Mouse (Mus musculus) ES-E14 (cell line): ENCODE data around the gene Utp18. TPM values are rescaled to one million over a fixed set of nuclear protein-coding genes. Genes with fewer than 3 reads are reported as not detected.

ENCODE experiments used
- DNase-seq: peaks from one replicate; pipeline ENCODE4 v3.0.0-alpha.2; 2013; ENCODE audit warnings: low read depth, low spot score
- H3K27ac ChIP-seq: 2 replicates; pipeline ENCODE4 v1.5.1; 2012; ENCODE audit warnings: low read depth, mild to moderate bottlenecking, low read length, moderate library complexity, mixed read lengths; ENCODE audit not compliant: poor library complexity, insufficient read depth, severe bottlenecking
- H3K36me3 ChIP-seq: 2 replicates; pipeline ENCODE4 v1.6.1; 2012; ENCODE audit warnings: mild to moderate bottlenecking, low read length, moderate library complexity, mixed read lengths; ENCODE audit not compliant: control insufficient read depth, poor library complexity, insufficient read depth, severe bottlenecking
- H3K4me1 ChIP-seq, 2 experiments: fragments of 150-350 bp in 1 of 2; sonication (generic) in 1 of 2; 2 replicates each; pipeline ENCODE4 v1.6.1; 2012; ENCODE audit warnings: low read length in 2 of 2, mild to moderate bottlenecking in 1 of 2, mixed read lengths in 1 of 2; ENCODE audit not compliant: control insufficient read depth in 2 of 2, insufficient read depth in 2 of 2, poor library complexity in 1 of 2
- H3K4me3 ChIP-seq, 2 experiments: fragments of 150-350 bp in 1 of 2; sonication (generic) in 1 of 2; 2 replicates each; pipeline ENCODE4 v1.5.1; 2012; ENCODE audit warnings: low read length in 2 of 2, low read depth in 1 of 2, mild to moderate bottlenecking in 1 of 2, mixed read lengths in 1 of 2; ENCODE audit not compliant: insufficient read depth in 1 of 2, poor library complexity in 1 of 2, severe bottlenecking in 1 of 2
- H3K9ac ChIP-seq: 2 replicates; pipeline ENCODE4 v1.6.1; 2012; ENCODE audit warnings: low read depth, mild to moderate bottlenecking, low read length, mixed read lengths; ENCODE audit not compliant: poor library complexity, insufficient read depth, severe bottlenecking
- H3K9me3 ChIP-seq: fragments of 150-350 bp; sonication (generic); 2 replicates; pipeline ENCODE4 v1.6.1; 2012; ENCODE audit warnings: low read depth, mild to moderate bottlenecking, low read length; ENCODE audit not compliant: control insufficient read depth, insufficient read depth
- CHD2 ChIP-seq: IDR thresholded peaks from 2 replicates; pipeline ENCODE4 v1.6.1; 2014; ENCODE audit warnings: mild to moderate bottlenecking, low read depth, low read length, inconsistent platforms
- HCFC1 ChIP-seq: IDR thresholded peaks from 2 replicates; pipeline ENCODE4 v1.6.1; 2012; ENCODE audit warnings: low read length, inconsistent platforms, borderline replicate concordance; ENCODE audit not compliant: insufficient read depth
- MAFK ChIP-seq: IDR thresholded peaks from 2 replicates; pipeline ENCODE4 v1.6.1; 2014; ENCODE audit warnings: mild to moderate bottlenecking, low read depth, low read length, inconsistent platforms; ENCODE audit not compliant: insufficient read depth
- ZC3H11A ChIP-seq: IDR thresholded peaks from 2 replicates; pipeline ENCODE4 v1.6.1; 2012; ENCODE audit warnings: low read depth, mild to moderate bottlenecking, inconsistent platforms, low read length, borderline replicate concordance
- ZNF384 ChIP-seq: IDR thresholded peaks from 2 replicates; pipeline ENCODE4 v1.6.1; 2012; ENCODE audit warnings: low read depth, low read length, inconsistent platforms
- in situ Hi-C, 2 experiments: fragments of 600-800 bp; cut with MboI; formaldehyde crosslinking; loops; one replicate each; pipeline ENCODE4 v1.15.1; 2025; ENCODE audit warnings: low sequenced_read_pairs in 2 of 2, inconsistent platforms in 1 of 2; ENCODE audit not compliant: unreplicated experiment in 2 of 2
- total RNA-seq: library from RNA; depleted of rRNA; stranded (reverse); fragments of 300-350 nt; gene quantifications from 2 replicates; pipeline ENCODE4 v1.2.3, GENCODE M21; 2012; rRNA removed

Gene Utp18
- total RNA-seq, 1 experiment, result 48.2 TPM

DNA sequence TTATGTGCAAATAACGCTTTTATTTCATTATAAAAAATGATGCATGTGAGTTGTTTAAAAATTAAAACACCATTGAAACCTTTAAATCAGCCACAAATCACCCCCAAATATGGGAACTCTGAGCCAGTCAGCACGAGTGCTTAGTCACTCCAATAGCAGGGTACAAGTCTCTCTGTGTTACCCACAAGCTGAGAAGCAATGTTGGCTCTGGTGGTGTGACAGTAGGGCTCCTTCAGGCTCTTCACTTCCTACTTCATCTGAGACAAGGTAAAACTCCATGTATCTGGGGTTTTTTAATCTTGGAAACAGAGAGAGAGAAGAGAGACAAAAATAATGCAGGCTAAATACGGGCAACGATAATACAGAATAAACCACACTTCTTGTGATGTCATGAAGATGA lies 72.6 kb downstream of the Utp18 start:
- DNase-seq, result no peak
- in situ Hi-C loops, result loop anchor here (25.0 kb wide), 2 partner anchors 301 to 676 kb away; no protein-coding TSS in a partner anchor
- Histone ChIP-seq H3K36me3 (no peaks in the 10 kb centered on the region), H3K4me1 (no peaks in the 10 kb centered on the region), H3K9ac (no peak overlapping the region), H3K27ac (no peak overlapping the region), H3K9me3 (no peaks in the 10 kb centered on the region), H3K4me3 (no peak overlapping the region)
- no peak for TF ChIP-seq ZNF384
- TF ChIP-seq MAFK, result no peak
- no peak for TF ChIP-seq CHD2
- TF ChIP-seq ZC3H11A, result no peak
- TF ChIP-seq HCFC1, result no peak

- no peak overlapping the region for H3K9ac ChIP-seq
- H3K9me3 ChIP-seq, result no peaks in the 10 kb centered on the region
- H3K36me3 ChIP-seq, result no peaks in the 10 kb centered on the region
- DNase-seq, result peak; percentile 63
- no peaks in the 10 kb centered on the region for H3K4me1 ChIP-seq
- no peak overlapping the region for H3K4me3 ChIP-seq
- in situ Hi-C loops, result loop anchor here (25.0 kb wide), 2 partner anchors 300 to 675 kb away; no protein-coding TSS in a partner anchor
- no peak overlapping the region for H3K27ac ChIP-seq
- TF ChIP-seq HCFC1 (no peak), ZNF384 (no peak), MAFK (peak; percentile 25; the same call in 1 of the 2 replicates), ZC3H11A (peak; percentile 96)
Measured at GRCm38 (mm10) chr11:93812125-93812868, 73.3 kb downstream of the Utp18 start.

Other genes starting within 250 kb of the Utp18 start
- gene Mbtd1, start 86 bp upstream of the Utp18 start, total RNA-seq, result 68.0 and 69.5 TPM in 2 replicates
- gene Nme2, start 70.5 kb upstream of the Utp18 start, total RNA-seq, result 833 and 1,053 TPM in 2 replicates
- 342 and 419 TPM in 2 replicates for gene Gm20390, start 82.5 kb upstream of the Utp18 start, total RNA-seq
- 141 and 163 TPM in 2 replicates for gene Nme1, start 82.8 kb upstream of the Utp18 start, total RNA-seq
- 16.5 and 20.9 TPM in 2 replicates for gene Spag9, start 110.3 kb upstream of the Utp18 start, total RNA-seq